Mouse (Mus musculus) right cerebral cortex, postnatal 14 days (tissue): ENCODE measurements at regions not wholly inside any gene's neighbourhood (a gene's known extent, or its start where the extent isn't known, plus 50 kb on each side); places are given as distances from the start of the nearest gene placed in this dataset.

ENCODE experiments used
- DNase-seq: peaks from one replicate; pipeline ENCODE4 v3.0.0; 2022

- DNase-seq: no peak
These were observed 58.6 kb upstream of the Grip1 start for GRCm38 (mm10) chr10:119395048-119395447.

- DNase-seq: no peak
These were observed 65.7 kb upstream of the Grip1 start for GRCm38 (mm10) chr10:119387924-119388323.

- DNase-seq: no peak
These were observed 71.4 kb upstream of the Grip1 start for GRCm38 (mm10) chr10:119382257-119382656.

- no peak for DNase-seq
These were observed 85.1 kb upstream of the Grip1 start for GRCm38 (mm10) chr10:119368566-119368965.

- peak; percentile 27 for DNase-seq
These were observed 90.0 kb upstream of the Grip1 start for GRCm38 (mm10) chr10:119363616-119364015.

GRCm38 (mm10) chr10:119358730-119359292 lies 94.8 kb upstream of the Grip1 start:
- DNase-seq: no peak

- peak; percentile 17 for DNase-seq
These were observed 102.7 kb upstream of the Cand1 start for GRCm38 (mm10) chr10:119342317-119343114.

GRCm38 (mm10) chr10:119340323-119340722 lies 100.5 kb upstream of the Cand1 start:
- DNase-seq: no peak

- DNase-seq: no peak
These were observed 87.1 kb upstream of the Cand1 start for GRCm38 (mm10) chr10:119326912-119327311.

GRCm38 (mm10) chr10:119319953-119320352 lies 80.1 kb upstream of the Cand1 start:
- no peak for DNase-seq

- DNase-seq: no peak
These were observed 78.6 kb upstream of the Cand1 start for GRCm38 (mm10) chr10:119318416-119318815.

- no peak for DNase-seq
These were observed 71.7 kb upstream of the Cand1 start for GRCm38 (mm10) chr10:119311578-119311977.

- no peak for DNase-seq
These were observed 55.9 kb upstream of the Cand1 start for GRCm38 (mm10) chr10:119295740-119296139.

- peak; percentile 40 for DNase-seq
These were observed 54.7 kb upstream of the Cand1 start for GRCm38 (mm10) chr10:119294454-119295149.

- DNase-seq: no peak
These were observed 53.5 kb upstream of the Cand1 start for GRCm38 (mm10) chr10:119293372-119293771.
